Mouse (Mus musculus) right cerebral cortex, adult 2 months (tissue): ENCODE data around the gene Fpr2.
A peak's percentile ranks its signal among the peaks of the same experiment; 100 is the strongest.
"Not testable (repeated sequence)": the region's sequence is repeated elsewhere in the genome, so short reads cannot be mapped to it uniquely, and the experiment has no call there.

Experiments used
- DNase-seq, 2 experiments: peaks; one replicate each; pipeline ENCODE4 v3.0.0; 2021 to 2022; ENCODE audit warnings: low spot score in 2 of 2

Gene Fpr2

DNA sequence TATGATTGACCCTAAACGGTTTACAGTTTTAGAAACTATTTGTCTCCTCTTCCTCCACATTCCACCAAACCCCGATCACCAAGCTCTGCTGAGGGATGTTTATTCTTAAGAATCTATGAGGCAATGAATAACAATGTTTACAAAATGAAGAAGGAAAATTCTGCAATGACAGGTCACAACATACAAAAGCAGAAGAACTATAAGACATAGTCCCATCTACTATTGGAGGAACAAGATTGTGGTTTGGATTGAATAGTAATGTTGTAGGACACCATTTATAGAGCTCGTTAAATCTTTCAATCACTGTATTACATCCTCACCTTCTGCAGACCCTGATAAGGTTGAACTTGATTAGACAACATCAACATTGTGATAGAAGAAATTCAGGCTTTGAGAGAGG is 5.0 kb upstream of the Fpr2 start:
- DNase-seq: no peak

DNA sequence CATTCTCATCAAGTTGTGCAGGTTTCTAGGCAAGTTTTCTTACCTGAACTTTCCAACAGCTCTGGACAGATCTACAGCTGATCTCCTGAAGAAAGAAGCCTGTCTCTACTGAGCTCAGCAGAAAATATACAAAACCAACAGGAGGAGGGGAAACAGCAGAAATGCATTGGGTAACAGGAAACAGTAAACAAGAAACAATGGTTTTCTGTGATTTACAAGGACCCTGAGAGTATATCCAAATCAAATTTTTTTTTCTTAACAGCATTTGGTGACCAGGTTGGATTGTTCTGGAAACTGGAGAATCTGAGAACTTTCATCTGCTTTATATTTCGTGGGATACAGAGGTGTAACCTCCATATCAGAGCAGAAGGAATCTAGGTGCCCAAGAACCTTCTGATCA is 3.8 kb upstream of the Fpr2 start, which contains the start of gene Fpr1:
TSS of gene Fpr1 (minus strand) at position 101 of the 400 bp plus-strand sequence.
- no peak for DNase-seq

DNA sequence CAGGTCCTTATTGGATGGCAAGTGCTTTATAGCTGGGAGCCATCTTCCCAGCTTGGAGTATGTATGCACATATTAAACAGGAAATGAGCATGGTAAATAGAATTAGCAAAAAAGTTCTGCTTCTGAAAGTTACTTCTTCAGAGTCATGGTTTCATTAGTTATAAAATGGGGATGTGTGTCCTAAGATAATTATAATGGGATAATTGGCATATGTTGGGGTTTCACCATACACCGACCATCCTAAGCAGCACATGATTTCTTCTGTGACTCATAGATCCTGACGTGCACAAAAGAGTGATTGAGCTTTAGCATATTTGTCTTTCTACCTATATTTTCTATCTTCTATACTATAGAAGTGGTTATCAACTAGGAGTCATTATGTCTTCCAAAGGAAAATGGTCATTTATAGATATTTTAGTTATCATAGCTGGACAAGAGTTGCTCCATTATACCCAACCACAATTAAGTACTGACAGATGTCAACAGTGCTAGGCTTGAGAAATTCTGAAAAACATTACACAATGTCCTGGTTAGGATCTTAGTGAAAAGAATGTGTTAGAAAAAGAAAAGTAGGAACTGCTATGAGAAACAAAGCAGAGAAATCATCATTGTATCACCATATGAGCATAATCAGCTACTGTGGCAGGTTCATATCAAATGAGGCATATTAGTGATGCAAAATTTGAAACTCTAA is 2.3 kb downstream of the Fpr2 start:
- no peak for DNase-seq

DNA sequence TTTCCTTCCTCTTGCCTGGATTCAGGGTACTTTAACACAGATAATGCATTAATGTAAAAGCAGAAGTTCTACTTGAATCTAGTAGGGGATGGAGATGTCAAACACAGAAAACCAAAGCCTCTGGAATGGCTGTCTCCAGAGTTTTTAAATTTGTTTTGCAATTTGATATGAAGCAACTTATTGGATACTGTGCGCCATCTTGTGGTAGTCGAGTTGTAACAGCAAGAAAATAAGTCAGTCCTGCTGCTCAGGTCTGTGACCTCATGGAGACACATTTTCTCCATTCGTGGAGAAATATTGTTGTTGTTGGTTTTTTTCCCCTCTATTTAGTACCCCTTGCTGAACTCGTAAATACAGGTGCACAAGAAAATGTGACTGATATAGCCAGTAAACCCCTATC is 8.4 kb downstream of the Fpr2 start:
- peak; percentile 7 to 56 for DNase-seq

DNA sequence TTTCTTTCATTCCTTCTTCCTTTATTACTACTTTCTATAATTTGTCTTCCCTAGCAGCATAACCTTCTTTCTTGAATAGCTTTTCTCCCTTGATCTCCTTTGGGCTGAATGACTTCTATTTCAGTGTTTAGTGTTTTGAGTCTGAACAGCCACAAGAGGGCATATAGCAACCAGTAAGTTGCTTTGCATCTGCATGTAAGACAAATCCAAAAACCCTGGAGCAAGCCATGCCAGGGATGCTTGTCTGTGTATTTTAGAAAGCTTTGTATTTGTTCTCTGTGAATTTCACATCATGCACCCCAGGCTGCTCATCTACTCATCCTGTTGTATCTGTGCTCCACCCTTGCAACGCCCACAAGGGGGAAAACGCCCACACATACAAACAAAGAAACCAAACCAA is 11.6 kb downstream of the Fpr2 start:
- DNase-seq: no peak

DNA sequence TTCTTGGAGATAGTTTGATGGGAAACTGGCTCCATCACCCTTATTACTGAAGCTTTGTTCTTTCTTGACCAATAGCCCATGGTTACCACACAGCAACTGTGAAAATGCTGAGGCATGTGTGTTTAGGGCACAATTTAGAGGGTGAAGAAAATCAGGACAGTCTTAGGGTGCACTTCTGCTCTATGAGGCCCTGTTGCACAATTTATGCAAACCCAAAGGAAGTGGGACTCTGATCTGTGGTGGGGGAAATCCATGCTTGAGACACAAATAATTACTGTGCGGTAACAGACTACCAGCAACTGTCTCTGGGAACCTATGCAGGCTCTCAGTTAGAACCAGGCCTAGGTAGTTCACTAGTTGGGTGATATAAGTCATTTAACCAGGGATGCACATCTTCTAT is 13.1 kb downstream of the Fpr2 start:
- DNase-seq: no peak

DNA sequence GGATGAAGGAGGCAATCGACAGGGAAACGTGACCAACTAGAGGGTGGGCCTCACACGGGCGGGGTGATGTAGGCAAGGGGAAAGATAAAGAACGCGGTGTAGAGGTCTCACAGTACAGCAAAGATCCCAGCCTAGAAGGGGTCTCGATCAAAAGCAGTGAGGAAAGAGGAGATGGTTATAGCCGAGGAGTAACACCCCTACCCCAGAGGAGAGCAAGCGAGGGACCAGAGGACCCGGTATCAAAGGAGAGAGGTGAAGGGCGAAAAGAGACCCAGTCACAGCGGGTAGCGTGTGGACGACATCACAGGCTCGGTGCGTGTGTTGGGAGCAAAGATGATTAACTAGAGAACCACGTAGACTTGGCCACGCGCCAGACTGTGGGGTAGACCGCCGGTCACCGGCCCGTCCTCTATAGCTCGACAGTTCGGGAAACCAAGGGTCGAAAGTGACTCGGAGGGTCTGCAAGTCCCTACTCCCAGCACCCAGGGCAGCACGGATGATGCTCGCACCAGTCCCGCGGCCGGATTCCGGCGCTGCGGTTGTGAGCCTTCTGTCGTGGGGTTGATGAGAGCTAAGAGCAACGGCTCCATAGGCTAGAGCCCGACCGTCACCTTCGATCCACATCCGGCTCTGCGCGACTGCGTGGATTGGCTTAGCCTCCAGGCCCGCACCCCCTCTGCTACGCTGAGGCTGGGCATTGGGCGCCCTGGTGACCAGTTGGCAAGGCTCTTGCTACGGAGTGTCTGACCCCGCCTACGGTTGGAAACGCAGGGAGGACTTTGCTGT is 22.2 kb downstream of the Fpr2 start:
- peak; percentile 74 to 76 for DNase-seq

DNA sequence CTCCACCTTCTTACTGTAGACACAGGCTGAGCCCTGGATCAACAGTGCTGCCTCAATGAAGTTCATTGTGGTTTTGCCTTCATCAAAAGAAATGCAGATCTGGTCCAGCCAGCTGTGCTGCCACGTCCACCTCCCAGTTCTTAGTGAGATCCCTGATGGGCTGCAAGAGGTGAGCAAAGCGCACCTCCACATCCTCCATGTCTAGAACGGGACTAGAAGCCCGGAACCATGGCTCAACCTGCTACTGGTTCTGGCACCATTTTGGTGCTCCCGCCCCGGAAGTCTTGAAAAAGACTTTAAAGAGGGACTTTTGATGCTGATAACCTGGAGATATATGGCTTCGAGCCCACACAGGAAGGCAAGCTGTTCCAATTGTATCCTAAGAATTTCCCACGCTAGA is 25.0 kb downstream of the Fpr2 start:
- DNase-seq: not testable (repeated sequence)

DNA sequence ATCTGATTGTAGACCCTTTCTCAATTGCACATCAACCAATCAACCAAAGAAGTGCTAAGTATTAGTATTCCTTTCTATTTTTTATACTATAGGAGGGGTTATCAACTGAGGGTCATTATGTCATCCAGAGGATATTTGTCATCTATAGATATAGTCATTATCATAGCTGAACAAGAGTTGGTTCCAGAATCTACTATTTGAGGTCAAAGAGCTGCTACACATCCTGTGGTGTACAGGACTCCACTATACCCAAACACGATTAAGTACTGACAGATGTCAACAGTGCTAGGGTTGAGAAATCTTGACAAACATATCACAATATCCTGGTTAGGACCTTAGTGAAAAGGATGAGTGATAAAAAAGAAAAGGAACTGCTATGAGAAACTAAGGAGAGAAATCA is 29.8 kb downstream of the Fpr2 start:
- DNase-seq: no peak

DNA sequence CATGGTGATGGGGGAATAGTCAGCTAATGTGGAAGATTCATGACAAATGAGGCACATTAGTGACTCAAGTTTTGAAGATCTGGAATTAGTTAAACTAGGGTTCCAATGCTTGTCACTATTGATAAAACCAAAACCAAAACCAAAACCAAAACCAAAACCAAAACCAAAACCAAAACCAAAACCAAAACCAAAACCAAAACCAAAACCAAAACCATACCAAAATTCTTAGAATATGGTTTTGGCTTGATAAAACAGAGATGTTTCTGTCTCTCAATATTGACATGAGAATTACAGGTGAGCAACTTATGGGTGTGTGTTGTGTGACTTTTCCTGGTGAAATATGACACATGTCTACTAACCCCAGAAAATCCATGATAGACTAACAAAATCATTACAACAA is 30.2 kb downstream of the Fpr2 start:
- DNase-seq: no peak
